Mouse (Mus musculus) adipocyte (in vitro differentiated cells): Measurements from ENCODE around the gene Dus1l.
"Not testable (repeated sequence)": the region's sequence is repeated elsewhere in the genome, so short reads cannot be mapped to it uniquely, and the experiment has no call there.

Experiments
- DNase-seq: peaks from one replicate; pipeline ENCODE4 v3.0.0-alpha.2; 2016; ENCODE audit warnings: low spot score

Gene Dus1l

GRCm38 (mm10) chr11:120777123-120777522 lies 19.1 kb downstream of the Dus1l start:
- no peak for DNase-seq

DNA sequence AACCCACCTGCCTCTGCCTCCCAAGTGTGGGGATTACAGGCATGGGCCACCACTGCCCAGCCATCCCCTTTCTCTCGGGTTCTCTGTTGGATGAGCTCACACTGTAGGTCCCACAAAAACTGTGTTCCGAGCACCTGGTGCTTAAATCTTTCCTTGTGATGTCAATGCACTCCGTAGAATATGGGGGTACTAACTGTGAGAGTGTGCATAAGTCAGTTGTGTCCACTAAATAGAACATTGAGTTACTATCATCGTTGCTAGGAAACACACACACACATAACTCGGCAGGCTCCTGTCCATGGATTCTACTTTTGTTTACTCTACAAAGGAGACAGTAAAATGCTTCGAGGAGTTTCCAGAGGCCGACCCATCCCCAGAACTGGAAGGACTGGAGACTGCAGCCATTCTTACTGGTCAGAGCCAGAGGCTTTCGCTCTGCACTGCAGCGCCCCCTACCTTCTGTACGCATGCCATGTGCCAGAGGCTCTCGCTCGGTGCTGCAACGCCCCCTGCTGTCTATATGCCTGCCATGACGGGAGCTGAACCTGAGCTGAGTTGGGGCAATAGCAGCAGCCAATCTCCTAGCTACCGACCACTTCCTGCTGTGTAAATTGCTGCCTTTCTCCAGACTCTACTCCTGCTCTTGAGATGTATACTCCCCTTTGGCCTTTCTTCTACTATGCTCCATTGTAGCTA lies 20.3 kb downstream of the Dus1l start:
- peak; percentile 98 for DNase-seq

DNA sequence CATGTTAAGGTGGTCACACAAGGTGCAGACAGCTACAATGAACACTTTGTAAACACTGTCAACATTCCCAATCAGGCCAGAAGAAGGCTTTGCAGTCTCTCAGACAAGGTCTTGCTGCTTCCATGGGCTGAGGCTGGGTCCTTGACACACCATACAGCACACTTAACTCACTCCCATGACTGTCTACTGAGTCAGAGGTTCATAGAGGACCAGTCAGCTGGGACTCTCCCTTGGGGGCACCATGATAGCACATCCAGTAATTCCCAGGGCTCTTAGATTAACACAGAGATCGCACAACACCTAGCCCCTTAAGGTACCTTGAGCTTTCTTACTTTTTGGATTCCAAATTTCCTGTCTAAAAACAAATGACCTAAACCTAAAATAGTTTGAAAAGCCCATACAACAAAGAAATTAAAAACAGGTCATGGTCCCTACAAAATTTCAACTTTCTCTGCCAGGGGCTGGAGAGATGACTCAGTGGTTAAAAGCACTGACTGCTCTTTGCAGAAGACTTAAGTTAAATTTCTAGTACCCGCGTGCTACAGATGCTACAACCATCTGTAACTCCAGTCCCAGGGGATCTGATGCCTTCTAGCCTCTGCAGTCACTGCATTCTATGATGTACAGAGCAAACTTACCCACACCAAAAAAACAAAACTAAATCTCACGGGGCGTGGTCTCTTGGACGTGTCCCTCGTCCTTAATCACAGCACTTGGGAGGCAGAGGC lies 22.6 kb downstream of the Dus1l start:
- DNase-seq = no peak

- DNase-seq = no peak
Measured at GRCm38 (mm10) chr11:120772749-120773148, 23.5 kb downstream of the Dus1l start.

- peak; percentile 72 for DNase-seq
Measured at GRCm38 (mm10) chr11:120768206-120768605, 28.0 kb downstream of the Dus1l start.

DNA sequence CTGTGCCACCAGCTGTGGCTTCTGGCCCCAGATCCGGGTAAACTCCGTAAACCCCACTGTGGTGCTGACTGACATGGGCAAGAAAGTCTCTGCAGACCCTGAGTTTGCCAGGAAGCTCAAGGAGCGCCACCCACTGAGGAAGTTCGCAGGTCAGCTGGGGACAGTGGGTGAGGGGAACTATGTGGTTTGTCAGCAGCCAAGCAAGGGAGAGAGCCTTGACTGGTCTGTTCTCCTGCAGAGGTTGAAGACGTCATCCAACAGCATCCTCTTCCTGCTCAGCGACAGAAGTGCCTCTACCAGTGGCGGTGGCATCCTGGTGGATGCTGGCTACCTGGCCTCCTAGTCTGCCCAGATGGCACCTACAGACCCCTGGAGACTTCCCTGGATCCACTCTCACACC lies 29.2 kb downstream of the Dus1l start:
- not testable (repeated sequence) for DNase-seq

- DNase-seq = not testable (repeated sequence)
Measured at GRCm38 (mm10) chr11:120763121-120763999, 32.8 kb downstream of the Dus1l start.

GRCm38 (mm10) chr11:120762672-120763041 lies 33.5 kb downstream of the Dus1l start, which contains the start of gene Hmga1b:
Gene Hmga1b, plus strand, starts transcription at chr11:120762794.
- DNase-seq = not testable (repeated sequence)

DNA sequence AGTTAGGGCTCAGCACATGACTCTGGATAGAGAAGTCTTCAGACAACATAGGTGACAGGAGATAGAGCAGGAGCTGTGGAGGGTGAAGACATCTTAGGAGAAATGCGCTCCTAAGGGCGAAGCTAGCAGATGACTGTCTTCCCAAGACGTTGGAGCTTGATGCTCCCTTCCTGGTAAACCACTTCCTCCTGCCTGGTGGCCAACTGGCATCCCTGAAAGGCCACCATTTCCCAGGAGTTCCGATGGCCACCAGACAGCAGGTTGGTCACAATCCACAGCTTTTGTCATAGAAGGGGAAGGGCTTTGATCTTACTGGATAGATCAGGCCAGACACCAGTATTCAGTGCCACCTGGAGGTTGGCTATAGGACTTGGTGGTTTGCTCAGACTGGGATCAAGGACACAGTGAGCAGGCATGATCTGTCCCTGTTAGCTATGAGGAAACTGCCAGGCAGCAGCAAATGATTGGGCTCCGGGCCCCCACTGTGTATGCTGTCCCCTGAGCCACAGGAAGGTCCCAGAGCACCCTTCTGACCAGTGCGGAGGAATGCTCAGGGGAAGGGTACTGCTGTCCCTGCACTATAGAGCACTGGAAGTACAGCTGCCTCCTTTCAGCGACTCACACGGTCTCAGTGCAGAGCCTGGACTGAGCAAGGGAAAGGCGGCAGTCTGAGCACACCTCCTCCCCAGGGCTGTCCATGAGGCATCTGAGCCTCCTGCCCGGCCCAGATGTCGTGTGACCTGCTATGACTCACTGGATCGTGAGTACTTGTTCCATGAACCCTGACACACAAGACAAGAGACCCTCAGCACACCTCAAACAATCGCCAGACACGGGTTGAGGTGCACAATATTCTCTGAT lies 34.2 kb downstream of the Dus1l start:
- DNase-seq = no peak

DNA sequence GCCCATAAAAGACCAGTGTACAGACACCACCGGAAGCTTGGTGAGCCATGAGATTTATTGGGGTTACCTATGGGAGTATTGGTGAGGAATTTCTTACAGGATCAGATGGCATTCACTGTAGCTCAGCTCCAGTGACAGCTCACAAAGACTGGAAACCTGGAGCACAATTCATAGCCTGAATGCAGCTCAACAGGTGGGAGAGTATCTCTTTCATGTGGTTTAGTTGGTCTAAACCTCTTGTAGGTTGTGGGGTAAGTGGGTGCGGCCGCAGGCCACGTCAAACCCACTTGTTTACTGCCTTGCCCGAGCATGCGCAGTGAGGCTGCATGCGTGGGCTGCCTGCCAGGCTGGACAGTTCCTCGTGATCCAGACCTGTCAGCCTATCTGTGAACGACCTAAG lies 36.0 kb downstream of the Dus1l start:
- no peak for DNase-seq

- DNase-seq = no peak
Measured at GRCm38 (mm10) chr11:120751606-120752005, 44.6 kb downstream of the Dus1l start.

DNA sequence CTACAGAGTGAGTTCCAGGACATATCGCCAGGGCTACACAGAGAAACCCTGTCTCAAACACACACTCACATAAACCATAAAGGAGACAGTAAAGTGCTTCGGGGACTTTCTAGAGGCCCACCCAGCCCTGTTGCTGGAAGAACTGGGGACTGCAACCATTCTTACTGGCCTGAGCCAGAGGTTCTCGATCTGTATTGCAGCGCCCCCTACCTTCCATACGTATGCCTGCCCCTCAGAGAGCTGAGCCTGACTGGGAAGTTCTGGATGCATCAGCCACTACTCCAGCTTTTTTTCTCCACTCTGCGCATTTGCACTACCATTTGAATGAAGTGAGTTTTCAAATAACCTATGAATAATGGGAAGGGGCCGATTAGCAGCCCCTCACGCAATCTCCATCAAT lies 46.8 kb downstream of the Dus1l start:
- no peak for DNase-seq

- no peak for DNase-seq
Measured at GRCm38 (mm10) chr11:120747974-120748373, 48.2 kb downstream of the Dus1l start.

DNA sequence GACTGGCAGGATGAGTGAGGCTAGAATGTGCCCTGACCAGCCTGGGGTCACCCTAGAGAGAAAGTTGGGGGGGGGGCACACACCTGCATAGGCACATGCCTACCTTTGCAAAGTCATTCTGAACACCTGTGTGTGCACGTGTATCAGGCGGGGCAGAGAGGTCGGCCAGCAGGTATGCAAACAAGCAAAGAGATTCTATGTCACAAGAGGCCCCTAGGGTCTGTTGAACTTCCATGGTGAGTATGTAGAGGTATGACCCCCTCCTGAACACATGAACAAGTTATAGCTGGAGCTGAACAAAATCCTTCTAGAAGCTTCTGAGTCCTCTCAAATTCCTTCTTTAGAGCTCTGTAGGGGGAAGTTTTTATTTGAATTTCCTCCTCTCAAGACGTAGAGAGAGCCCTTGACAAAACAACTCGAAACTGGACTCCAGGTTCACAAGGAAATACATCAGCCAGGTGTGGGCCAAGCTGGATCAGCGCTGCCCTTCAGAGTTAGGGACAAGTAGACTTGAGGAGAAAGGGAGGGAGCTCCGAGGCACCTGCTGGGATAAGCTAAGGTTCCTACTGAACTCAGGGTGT lies 52.0 kb downstream of the Dus1l start:
- DNase-seq = no peak

GRCm38 (mm10) chr11:120740981-120741380 lies 55.2 kb downstream of the Dus1l start:
- no peak for DNase-seq
